Mouse (Mus musculus) ovary, postnatal 14 days (tissue): ENCODE measurements around the gene Sfxn1.

Source experiments
- DNase-seq: peaks from one replicate; pipeline ENCODE4 v3.0.0; 2022; ENCODE audit warnings: low spot score

The Sfxn1 gene

DNA sequence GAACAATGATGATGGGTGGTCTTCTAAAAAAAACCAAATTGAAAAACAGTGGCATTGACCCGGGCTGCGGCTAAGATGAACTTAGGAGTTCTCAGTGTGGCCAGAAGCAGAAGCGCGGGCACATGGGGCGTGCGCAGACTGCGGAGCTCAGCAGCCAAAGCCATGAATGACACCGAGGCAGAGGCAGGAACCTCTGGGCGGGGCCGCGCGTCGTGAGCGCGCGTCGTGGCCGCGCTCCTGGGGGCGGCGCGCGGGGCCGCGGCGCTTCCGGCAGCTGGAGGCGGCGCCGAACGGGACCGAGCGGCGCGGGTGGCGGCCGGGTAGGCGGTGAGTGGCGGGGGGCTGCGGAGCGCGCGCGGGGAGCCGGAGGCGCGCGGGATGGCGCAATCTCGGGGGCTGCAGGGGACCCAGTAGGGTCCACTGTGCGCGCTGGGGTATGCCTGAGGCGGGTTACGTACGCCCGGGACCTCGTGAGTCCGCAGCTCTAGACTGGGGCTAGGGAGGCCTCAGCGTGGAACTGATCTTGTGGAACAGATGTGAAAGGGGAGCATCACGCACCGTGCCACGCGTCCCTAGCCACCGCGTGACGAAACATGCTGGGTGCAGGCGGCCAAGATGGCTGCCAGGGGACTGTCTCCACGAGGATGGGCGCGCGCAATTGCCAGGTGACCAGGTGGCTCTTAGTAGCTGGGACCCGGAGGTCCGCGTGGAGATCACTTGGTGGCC is at the start of gene Sfxn1:
Sfxn1 (plus strand) TSS at position 264 of the 726 bp plus-strand sequence.
- DNase-seq = peak; percentile 49

GRCm38 (mm10) chr13:54023311-54023710 is 48.4 kb upstream of the Sfxn1 start:
- no peak for DNase-seq

DNA sequence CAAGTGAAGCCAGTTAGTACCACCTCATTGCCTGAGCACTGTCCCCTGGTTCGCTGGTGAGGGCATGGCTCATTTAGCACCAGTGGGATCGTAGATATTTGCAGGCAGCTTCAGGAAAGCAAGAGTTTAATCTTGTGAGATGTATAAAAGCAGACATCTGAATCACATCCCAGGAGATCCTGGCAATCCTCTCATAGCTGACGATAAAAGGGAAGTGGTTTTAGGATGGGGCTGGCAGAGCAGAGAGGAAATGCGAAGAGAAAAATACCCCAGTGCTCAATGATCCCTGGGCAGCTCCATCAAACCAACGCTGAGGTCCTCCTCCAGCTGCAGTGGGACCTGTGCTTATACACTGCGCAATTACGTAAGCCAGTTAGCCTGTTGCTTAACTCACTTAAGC is 44.6 kb upstream of the Sfxn1 start:
- DNase-seq = no peak

- no peak for DNase-seq
These were observed 38.0 kb upstream of the Sfxn1 start for GRCm38 (mm10) chr13:54033653-54034052.

- no peak for DNase-seq
These were observed 36.1 kb upstream of the Sfxn1 start for GRCm38 (mm10) chr13:54035541-54035940.

- no peak for DNase-seq
These were observed 33.7 kb upstream of the Sfxn1 start for GRCm38 (mm10) chr13:54037936-54038335.

DNA sequence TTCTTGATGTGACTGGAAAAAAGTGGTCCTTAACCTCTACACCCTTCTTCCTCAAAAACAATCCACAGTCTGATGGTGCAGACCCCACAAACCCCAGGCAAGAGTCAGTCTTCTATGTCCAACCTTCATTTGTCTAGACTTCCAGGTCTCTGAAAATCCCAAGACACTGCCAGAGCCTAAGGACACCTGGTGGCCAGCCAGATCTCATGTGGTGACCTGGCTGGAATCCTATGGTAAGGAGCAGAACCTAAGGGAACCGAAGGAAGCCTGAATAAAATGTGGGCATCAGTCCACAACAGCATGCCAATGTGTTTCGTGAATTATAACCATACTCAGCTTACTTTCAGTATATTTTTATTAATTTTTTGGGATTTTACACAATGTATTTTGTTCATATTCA is 31.4 kb upstream of the Sfxn1 start:
- DNase-seq = no peak

DNA sequence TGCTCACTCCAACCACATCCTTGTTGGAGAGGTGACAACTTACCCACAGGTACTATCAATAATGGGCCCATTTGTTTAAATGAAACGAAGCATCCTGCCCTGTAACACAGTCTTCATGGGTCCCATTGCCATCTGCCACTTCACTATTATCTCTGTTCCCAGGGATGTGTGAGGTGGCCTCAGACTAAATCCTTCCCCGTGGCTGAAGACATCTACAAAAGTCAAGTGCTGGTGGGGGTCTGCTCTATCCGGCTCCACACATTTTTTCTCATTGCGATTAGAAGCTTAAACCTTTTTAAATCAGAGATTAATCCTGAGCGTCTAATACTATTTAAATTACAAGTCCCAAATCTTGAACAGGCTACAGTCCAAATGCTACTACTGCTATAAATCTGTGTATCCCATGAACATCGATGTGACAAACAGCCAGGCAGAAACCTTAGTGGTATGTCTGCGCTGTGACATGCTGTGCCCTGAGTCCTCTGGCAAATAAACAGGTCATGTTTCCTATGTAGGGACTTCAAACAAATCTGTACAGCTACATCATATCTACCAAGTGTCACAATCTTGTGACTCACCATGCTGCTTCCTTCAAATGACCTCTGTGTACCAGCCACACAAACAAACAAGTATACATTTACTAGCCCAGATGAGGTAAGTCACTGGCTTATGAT is 22.9 kb upstream of the Sfxn1 start:
- DNase-seq = no peak

- DNase-seq = no peak
These were observed 20.0 kb upstream of the Sfxn1 start for GRCm38 (mm10) chr13:54051641-54052040.

- DNase-seq = no peak
These were observed 16.7 kb upstream of the Sfxn1 start for GRCm38 (mm10) chr13:54054962-54055361.

DNA sequence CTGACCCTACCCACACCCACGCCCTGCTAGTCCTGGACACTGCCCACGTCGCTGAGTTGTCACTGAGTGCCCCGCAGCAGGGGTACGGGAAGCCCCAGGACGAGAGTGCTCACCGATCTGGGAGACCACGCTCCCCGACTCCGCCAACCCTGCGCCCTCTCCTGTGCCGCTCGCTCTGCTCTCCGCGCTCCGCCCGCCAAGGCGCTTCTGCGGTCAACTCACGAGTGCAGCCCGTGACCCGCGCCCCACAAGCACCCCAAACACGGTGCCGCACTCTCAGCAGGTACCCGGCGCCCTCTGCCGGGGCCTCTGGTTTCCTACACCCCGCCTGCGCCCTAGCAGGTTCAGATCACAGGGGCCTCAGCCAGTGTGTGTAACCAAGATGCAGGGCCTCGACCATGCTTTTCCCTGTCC is 16.2 kb upstream of the Sfxn1 start, which contains the start of gene Drd1:
Drd1 (minus strand) TSS at position 258 of the 414 bp plus-strand sequence.
- DNase-seq = peak; percentile 60

- DNase-seq = no peak
These were observed 9.6 kb upstream of the Sfxn1 start for GRCm38 (mm10) chr13:54062068-54062467.

GRCm38 (mm10) chr13:54063292-54063691 is 8.4 kb upstream of the Sfxn1 start:
- no peak for DNase-seq

DNA sequence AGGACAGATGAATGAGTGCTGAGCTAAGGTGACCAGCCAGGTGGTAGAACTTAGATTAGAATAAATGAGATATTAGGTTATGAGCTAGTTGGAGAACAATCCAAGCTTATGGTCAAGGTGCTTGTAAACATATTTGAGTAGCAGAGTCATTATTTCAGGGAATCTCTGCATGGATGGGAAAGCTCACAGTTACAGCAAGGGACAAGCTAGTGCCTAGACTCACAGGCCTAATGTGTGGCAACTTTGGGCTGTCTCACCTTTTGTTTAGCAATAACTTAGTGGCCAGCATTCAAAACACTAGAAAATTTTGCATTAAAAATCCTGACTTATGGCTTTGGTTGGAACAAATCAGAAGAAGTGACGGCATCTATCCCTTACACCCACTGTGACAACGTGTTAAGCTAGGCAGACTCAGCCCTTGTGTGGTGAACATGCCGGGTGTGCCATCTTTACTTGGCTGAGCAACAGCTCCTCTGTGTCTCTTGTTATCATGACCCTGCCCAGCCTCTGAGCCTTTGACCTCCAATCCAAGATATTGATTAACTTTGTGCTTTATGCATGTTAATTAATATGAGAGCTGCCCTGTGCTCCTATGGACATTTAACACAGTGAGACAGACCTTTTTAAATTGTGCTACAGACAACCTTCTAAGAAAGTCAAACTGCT is 5.5 kb upstream of the Sfxn1 start:
- no peak for DNase-seq

DNA sequence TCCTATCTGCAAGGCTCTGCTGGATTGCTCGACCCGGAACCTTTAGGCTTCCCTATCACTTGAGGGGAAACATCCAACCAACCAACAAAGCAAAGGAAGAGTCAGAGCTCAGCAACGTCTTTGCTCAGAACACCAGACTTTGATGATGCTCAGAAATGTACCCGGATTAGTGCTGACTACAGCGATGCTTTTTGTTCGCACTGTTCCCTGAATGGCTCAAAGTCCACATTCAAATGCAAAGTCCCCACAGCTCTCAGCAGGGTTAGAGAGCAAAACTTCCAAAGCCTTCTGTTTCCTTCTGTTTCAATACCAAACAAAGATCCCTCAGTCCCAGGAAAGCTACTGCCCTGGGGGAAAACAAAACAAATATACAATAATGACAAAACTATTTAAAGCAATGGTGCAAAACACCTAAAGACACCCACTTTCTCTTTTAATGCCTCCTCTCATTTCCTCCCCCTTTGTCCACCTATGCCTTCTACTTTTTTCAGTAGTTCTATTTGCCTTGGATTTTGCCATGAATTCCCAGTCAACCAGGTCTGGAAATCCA is 4.0 kb upstream of the Sfxn1 start:
- no peak for DNase-seq

GRCm38 (mm10) chr13:54071011-54071410 is 658 bp upstream of the Sfxn1 start:
- no peak for DNase-seq

DNA sequence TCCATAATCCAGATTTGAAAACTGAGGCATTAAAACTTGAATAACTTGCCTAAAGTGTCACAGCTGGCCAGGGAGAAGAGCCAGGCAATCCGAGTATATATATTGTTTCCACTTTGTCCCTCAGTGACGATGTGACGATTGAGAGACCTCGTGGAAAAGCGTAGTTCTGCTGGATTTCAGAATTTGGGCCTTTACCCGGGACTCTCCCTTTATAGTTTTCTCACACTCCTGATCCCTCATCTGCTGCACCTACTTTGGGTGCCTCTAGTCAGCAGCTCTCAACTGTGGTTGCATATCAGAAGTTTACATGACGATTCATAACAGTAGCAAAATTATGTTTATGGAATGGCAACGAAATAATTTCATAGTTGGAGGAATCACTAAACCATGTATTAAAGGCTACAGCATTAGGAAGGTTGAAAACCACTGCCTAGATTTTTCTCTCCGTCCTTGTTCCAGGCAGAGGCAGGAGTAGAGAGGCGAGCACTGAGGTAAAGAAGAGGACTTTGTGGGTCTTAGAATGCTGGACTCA is 923 bp downstream of the Sfxn1 start:
- DNase-seq = no peak

GRCm38 (mm10) chr13:54073066-54073465 is 1.4 kb downstream of the Sfxn1 start:
- no peak for DNase-seq

GRCm38 (mm10) chr13:54073491-54073890 is 1.8 kb downstream of the Sfxn1 start:
- DNase-seq = no peak

DNA sequence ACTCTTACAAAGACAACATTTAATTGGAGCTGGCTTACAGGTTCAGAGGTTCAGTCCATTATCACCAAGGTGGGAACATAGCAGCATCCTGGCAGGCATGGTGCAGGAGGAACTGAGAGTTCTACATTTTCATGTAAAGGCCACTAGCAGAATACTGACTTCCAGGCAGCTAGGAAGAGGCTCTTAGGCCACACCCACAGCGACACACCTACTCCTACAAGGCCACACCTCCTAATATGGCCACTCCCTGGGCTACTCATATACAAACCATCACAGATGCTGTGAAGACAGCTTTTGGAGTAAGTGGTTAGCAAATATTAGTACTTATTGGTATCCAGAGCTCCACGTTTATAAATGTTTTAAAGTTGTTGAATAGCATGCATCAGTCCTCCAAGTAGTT is 3.7 kb downstream of the Sfxn1 start:
- no peak for DNase-seq

DNA sequence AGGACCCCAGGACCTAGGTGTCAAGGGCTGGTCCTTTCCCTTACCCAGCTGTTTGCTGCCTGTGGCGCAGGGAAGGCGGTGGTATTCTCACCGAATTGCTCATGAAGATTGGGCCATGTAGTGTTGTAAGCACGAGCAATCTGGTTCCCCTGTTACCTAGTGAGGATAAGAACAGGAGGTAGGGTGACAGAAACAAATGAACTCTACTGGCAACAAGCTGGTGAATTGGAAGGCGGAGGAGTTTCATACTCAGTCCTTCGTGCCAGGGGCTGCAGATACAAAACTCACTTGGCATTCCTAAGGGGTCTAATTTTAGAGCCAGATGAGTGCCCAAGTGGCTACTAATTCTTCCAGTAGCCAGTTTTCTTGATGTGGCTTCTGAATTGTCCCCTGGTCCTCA is 4.4 kb downstream of the Sfxn1 start:
- no peak for DNase-seq

DNA sequence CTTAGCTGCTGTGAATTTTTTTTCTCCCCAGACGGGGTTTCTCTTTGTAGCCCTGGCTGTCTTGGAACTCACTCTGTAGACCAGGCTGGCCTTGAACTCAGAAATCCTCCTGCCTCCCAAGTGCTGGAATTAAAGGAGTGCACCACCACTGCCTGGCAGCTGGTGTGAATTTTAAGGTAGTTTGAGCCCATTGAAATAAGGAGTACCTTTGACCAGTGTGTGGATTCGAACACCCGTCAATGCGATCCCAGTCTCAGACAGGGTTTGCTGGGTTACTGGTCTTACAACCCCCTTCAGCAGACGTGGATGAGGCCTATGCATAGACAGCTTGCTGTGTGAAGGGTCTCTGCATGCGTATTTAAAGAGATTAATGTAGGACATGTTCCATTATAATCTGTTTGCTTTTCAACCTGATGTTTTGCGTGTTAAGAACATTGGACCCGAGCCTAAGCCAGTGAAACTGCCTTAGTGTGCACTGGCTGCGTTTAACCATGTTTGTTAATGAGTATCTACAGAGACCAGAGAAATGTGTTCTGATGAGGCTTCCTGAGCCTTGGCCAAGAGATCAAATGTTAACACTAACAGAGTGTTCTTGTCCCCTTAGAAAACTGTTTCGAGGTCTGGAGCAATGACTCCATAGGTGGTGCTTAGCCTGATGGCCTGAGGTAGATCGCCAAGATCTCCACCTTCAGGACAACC is 5.2 kb downstream of the Sfxn1 start:
- no peak for DNase-seq
